Mouse (Mus musculus) small intestine, adult 2 months (tissue): Measurements from ENCODE around the gene 4930595D18Rik.

ENCODE experiments used
- CTCF ChIP-seq: fragments of 200-500 bp; IDR thresholded peaks from 2 replicates; pipeline ENCODE4 v1.5.1; 2012; ENCODE audit warnings: low read depth, mild to moderate bottlenecking, control low read depth, inconsistent platforms, low read length, moderate library complexity, mixed read lengths; ENCODE audit not compliant: insufficient replicate concordance, insufficient read length; ENCODE audit errors: extremely low read depth
- POLR2A ChIP-seq: fragments of 200-500 bp; IDR thresholded peaks from 2 replicates; pipeline ENCODE4 v1.6.1; 2012; ENCODE audit warnings: low read depth, mild to moderate bottlenecking, control low read depth, inconsistent platforms, low read length, moderate library complexity

- no peak for TF ChIP-seq CTCF
- no peak for TF ChIP-seq POLR2A
Measured at GRCm38 (mm10) chr12:111181848-111182247, 2.4 kb downstream of the 4930595D18Rik start.
